Comparison of ENCODE assay signal across 8 mouse cellular contexts in genomic region chr17:15526304-15526703, GRCm38 (mm10). TPM values are rescaled to one million over a fixed set of nuclear protein-coding genes. Genes with fewer than 3 reads are reported as not detected.
A peak's percentile ranks its signal among the peaks of the same experiment; 100 is the strongest.
DNase-seq lines count a peak whose midpoint lies in the region; ATAC-seq and TF ChIP-seq lines count a peak whose summit lies in the region.

No protein-coding gene starts in this region.

- H3K9me3 ChIP-seq in neural tube, embryonic 11.5 days (ENCODE audit: control insufficient read depth, low read length) = no peaks in the 10 kb centered on the region
- no peaks in the 10 kb centered on the region for H3K9me3 ChIP-seq in intestine, postnatal 0 days (ENCODE audit: control insufficient read depth)
- H3K9me3 ChIP-seq in neural tube, embryonic 14.5 days (ENCODE audit: control insufficient read depth, low read length) = no peaks in the 10 kb centered on the region

- DNase-seq in CD4-positive, CD25-positive, alpha-beta regulatory T cell, adult 2 months (ENCODE audit: low read depth, low spot score) = peak; percentile 14
- no peak for DNase-seq in neural tube, embryonic 11.5 days (ENCODE audit: low spot score)
- no peak for DNase-seq in neural tube, embryonic 10.5 days (ENCODE audit: extremely low spot score, low spot score)
- DNase-seq in adrenal gland, postnatal 14 days = no peak
- DNase-seq in adrenal gland, adult 18-20 months (ENCODE audit: low spot score in 2 of 2) = no peak

- H3K9ac ChIP-seq in neural tube, embryonic 11.5 days (ENCODE audit: low read length) = peak overlapping the region; percentile 82
- peak overlapping the region; percentile 77 for H3K9ac ChIP-seq in intestine, postnatal 0 days (ENCODE audit: low read depth, low read length)
- peak overlapping the region; percentile 83; the same call in 1 of the 2 replicates for H3K9ac ChIP-seq in neural tube, embryonic 14.5 days (replicated peaks; ENCODE audit: low read depth, low read length)

- H3K27ac ChIP-seq in neural tube, embryonic 11.5 days (ENCODE audit: low read depth, low read length) = no peak overlapping the region; the same call in 1 of the 2 replicates
- no peak overlapping the region for H3K27ac ChIP-seq in intestine, postnatal 0 days (ENCODE audit: low read depth, low read length)
- H3K27ac ChIP-seq in neural tube, embryonic 14.5 days (ENCODE audit: low read depth, low read length) = no peak overlapping the region; the same call in 1 of the 2 replicates

- peak overlapping the region; percentile 91 for H3K4me3 ChIP-seq in neural tube, embryonic 11.5 days (ENCODE audit: low read depth, low read length)
- H3K4me3 ChIP-seq in intestine, postnatal 0 days (ENCODE audit: low read depth, low read length) = peak overlapping the region; percentile 66
- peak overlapping the region; percentile 86 for H3K4me3 ChIP-seq in neural tube, embryonic 14.5 days (ENCODE audit: low read depth, low read length)

- peak overlapping the region; percentile 70 for H3K4me2 ChIP-seq in neural tube, embryonic 11.5 days (ENCODE audit: low read depth)
- H3K4me2 ChIP-seq in intestine, postnatal 0 days (replicated peaks; ENCODE audit: low read depth) = peak overlapping the region; percentile 81
- peak overlapping the region; percentile 78 for H3K4me2 ChIP-seq in neural tube, embryonic 14.5 days (ENCODE audit: low read depth, low read length)

- TF ChIP-seq CTCF in intestine, postnatal 0 days (IDR thresholded peaks at IDR 0.05; ENCODE audit: low read depth) = no peak

- no peak for ATAC-seq in CD4-positive, CD25-positive, alpha-beta regulatory T cell, adult 4 months
- ATAC-seq in neural tube, embryonic 11.5 days (ENCODE audit: insufficient read depth, low FRiP score, low TSS enrichment) = no peak
- no peak for ATAC-seq in intestine, postnatal 0 days
- ATAC-seq in neural tube, embryonic 14.5 days (ENCODE audit: low read depth) = no peak

- H3K27me3 ChIP-seq in neural tube, embryonic 11.5 days (ENCODE audit: control insufficient read depth, insufficient read depth, low read length) = no peaks in the 10 kb centered on the region
- no peaks in the 10 kb centered on the region for H3K27me3 ChIP-seq in intestine, postnatal 0 days (replicated peaks; ENCODE audit: control insufficient read depth, insufficient read depth, low read length)
- no peaks in the 10 kb centered on the region for H3K27me3 ChIP-seq in neural tube, embryonic 14.5 days (ENCODE audit: control insufficient read depth, insufficient read depth, low read length)

- H3K4me1 ChIP-seq in neural tube, embryonic 11.5 days (ENCODE audit: control insufficient read depth, insufficient read depth, low read length) = peaks cover 3% of the 10 kb centered on the region; the same call in 1 of the 2 replicates
- H3K4me1 ChIP-seq in intestine, postnatal 0 days (replicated peaks; ENCODE audit: control insufficient read depth, insufficient read depth, low read length) = 0 out of 2 replicates have a peak, but pooled peaks cover 8% of the 10 kb centered on the region
- peaks cover 14% of the 10 kb centered on the region for H3K4me1 ChIP-seq in neural tube, embryonic 14.5 days (ENCODE audit: control insufficient read depth, insufficient read depth, low read length)

- 14% methylated on average over 10 of the region's 10 CpGs for WGBS in neural tube, embryonic 11.5 days
- 10% methylated on average over 10 of the region's 10 CpGs for WGBS in intestine, postnatal 0 days
- 15% methylated on average over 10 of the region's 10 CpGs for WGBS in neural tube, embryonic 14.5 days

- H3K36me3 ChIP-seq in neural tube, embryonic 11.5 days (ENCODE audit: control insufficient read depth, insufficient read depth, low read length) = peaks cover 7% of the 10 kb centered on the region
- H3K36me3 ChIP-seq in intestine, postnatal 0 days (ENCODE audit: control insufficient read depth, insufficient read depth) = peaks cover 24% of the 10 kb centered on the region
- H3K36me3 ChIP-seq in neural tube, embryonic 14.5 days (ENCODE audit: control insufficient read depth, insufficient read depth, low read length) = peaks cover 21% of the 10 kb centered on the region

RNA-seq across cellular contexts. Expression of gene Pdcd2, which starts 0.8 kb away (rescaled TPM):
- polyA plus RNA-seq in CD4-positive, CD25-positive, alpha-beta regulatory T cell, adult 4 months (2017; shearing (Covaris generic)) = 10 to 100 TPM; 17.1 to 36.0 TPM
- polyA plus RNA-seq in neural tube, embryonic 11.5 days (2014; fragmentation: Nextera tagmentation; extraction: Ambion mirVana) = 54.9 and 57.9 TPM in 2 replicates
- polyA plus RNA-seq in intestine, postnatal 0 days (2015; fragmentation: Nextera tagmentation; extraction: Ambion mirVana) = 42.7 and 46.2 TPM in 2 replicates
- polyA plus RNA-seq in neural tube, embryonic 14.5 days (2014; fragmentation: Nextera tagmentation; extraction: Ambion mirVana) = 68.2 and 78.1 TPM in 2 replicates
- 30.8 and 36.2 TPM in 2 replicates for total RNA-seq in adrenal gland, postnatal 14 days (2021)
- total RNA-seq in adrenal gland, adult 18-20 months (2021) = 10 to 100 TPM; 29.3 to 37.7 TPM

RNA-seq across cellular contexts. Expression of gene Tbp, which starts 26.6 kb away (rescaled TPM):
- polyA plus RNA-seq in CD4-positive, CD25-positive, alpha-beta regulatory T cell, adult 4 months (2017; shearing (Covaris generic)) = 10 to 100 TPM; 49.0 to 56.6 TPM
- polyA plus RNA-seq in neural tube, embryonic 11.5 days (2014; fragmentation: Nextera tagmentation; extraction: Ambion mirVana) = 84.7 TPM in 2 replicates
- 21.7 and 22.4 TPM in 2 replicates for polyA plus RNA-seq in intestine, postnatal 0 days (2015; fragmentation: Nextera tagmentation; extraction: Ambion mirVana)
- 65.1 and 69.9 TPM in 2 replicates for polyA plus RNA-seq in neural tube, embryonic 14.5 days (2014; fragmentation: Nextera tagmentation; extraction: Ambion mirVana)
- total RNA-seq in adrenal gland, postnatal 14 days (2021) = 25.9 and 33.1 TPM in 2 replicates
- 10 to 100 TPM; 24.2 to 31.8 TPM for total RNA-seq in adrenal gland, adult 18-20 months (2021)

RNA-seq across cellular contexts. Expression of gene Psmb1, which starts 26.8 kb away (rescaled TPM):
- polyA plus RNA-seq in CD4-positive, CD25-positive, alpha-beta regulatory T cell, adult 4 months (2017; shearing (Covaris generic)) = 100 to 1,000 TPM; 317 to 371 TPM
- polyA plus RNA-seq in neural tube, embryonic 11.5 days (2014; fragmentation: Nextera tagmentation; extraction: Ambion mirVana) = 287 and 288 TPM in 2 replicates
- 233 and 246 TPM in 2 replicates for polyA plus RNA-seq in intestine, postnatal 0 days (2015; fragmentation: Nextera tagmentation; extraction: Ambion mirVana)
- polyA plus RNA-seq in neural tube, embryonic 14.5 days (2014; fragmentation: Nextera tagmentation; extraction: Ambion mirVana) = 261 and 264 TPM in 2 replicates
- total RNA-seq in adrenal gland, postnatal 14 days (2021) = 159 and 160 TPM in 2 replicates
- total RNA-seq in adrenal gland, adult 18-20 months (2021) = 100 to 1,000 TPM; 166 to 169 TPM

RNA-seq across cellular contexts. Expression of gene Prdm9, which starts 37.9 kb away (rescaled TPM):
- 10 to 100 TPM in 1 of 2 experiments, 1 to 10 TPM in 1; 5.7 to 10.6 TPM for polyA plus RNA-seq in CD4-positive, CD25-positive, alpha-beta regulatory T cell, adult 4 months (2017; shearing (Covaris generic))
- 1.0 and 1.1 TPM in 2 replicates for polyA plus RNA-seq in neural tube, embryonic 11.5 days (2014; fragmentation: Nextera tagmentation; extraction: Ambion mirVana)
- 1.5 and 1.8 TPM in 2 replicates for polyA plus RNA-seq in intestine, postnatal 0 days (2015; fragmentation: Nextera tagmentation; extraction: Ambion mirVana)
- polyA plus RNA-seq in neural tube, embryonic 14.5 days (2014; fragmentation: Nextera tagmentation; extraction: Ambion mirVana) = 1.0 and 2.7 TPM in 2 replicates
- 9.1 and 9.2 TPM in 2 replicates for total RNA-seq in adrenal gland, postnatal 14 days (2021)
- 1 to 10 TPM; 3.7 to 4.1 TPM for total RNA-seq in adrenal gland, adult 18-20 months (2021)
